Mouse (Mus musculus) cerebellum, adult (tissue): ENCODE results near the gene Nebl.

Experiments used
- ATAC-seq: cut with Nextera tagmentation; 2 replicates; pipeline ENCODE4 v1.9.2; 2017; ENCODE audit warnings: mild to moderate bottlenecking, moderate library complexity, mixed read lengths; ENCODE audit not compliant: insufficient number of reproducible peaks, low FRiP score, low TSS enrichment

Nebl gene

GRCm38 (mm10) chr2:17711216-17711615 lies 20.0 kb downstream of the Nebl start:
- no peak for ATAC-seq

GRCm38 (mm10) chr2:17710083-17710482 lies 21.2 kb downstream of the Nebl start:
- ATAC-seq = peak; percentile 32; the same call in 1 of the 2 replicates

- no peak for ATAC-seq
Observed at GRCm38 (mm10) chr2:17705964-17706363, 25.3 kb downstream of the Nebl start.

GRCm38 (mm10) chr2:17705426-17705825 lies 25.8 kb downstream of the Nebl start:
- ATAC-seq = no peak

GRCm38 (mm10) chr2:17703170-17703512 lies 28.1 kb downstream of the Nebl start:
- ATAC-seq = no peak

GRCm38 (mm10) chr2:17702481-17703169 lies 28.6 kb downstream of the Nebl start:
- no peak for ATAC-seq

GRCm38 (mm10) chr2:17698161-17699087 lies 32.8 kb downstream of the Nebl start:
- ATAC-seq = no peak; the same call in 1 of the 2 replicates

GRCm38 (mm10) chr2:17692926-17693325 lies 38.3 kb downstream of the Nebl start:
- no peak for ATAC-seq

GRCm38 (mm10) chr2:17690264-17690663 lies 41.0 kb downstream of the Nebl start:
- no peak for ATAC-seq

GRCm38 (mm10) chr2:17687141-17687540 lies 44.1 kb downstream of the Nebl start:
- ATAC-seq = no peak

GRCm38 (mm10) chr2:17683326-17684040 lies 47.8 kb downstream of the Nebl start:
- peak; percentile 98 for ATAC-seq

- ATAC-seq = no peak
Observed at GRCm38 (mm10) chr2:17672156-17672555, 59.1 kb downstream of the Nebl start.

GRCm38 (mm10) chr2:17671566-17671965 lies 59.7 kb downstream of the Nebl start:
- no peak for ATAC-seq

- ATAC-seq = no peak
Observed at GRCm38 (mm10) chr2:17669953-17670352, 61.3 kb downstream of the Nebl start.

- no peak for ATAC-seq
Observed at GRCm38 (mm10) chr2:17669000-17669399, 62.3 kb downstream of the Nebl start.

GRCm38 (mm10) chr2:17658176-17658575 lies 73.1 kb downstream of the Nebl start:
- no peak for ATAC-seq

- ATAC-seq = peak; percentile 96
Observed at GRCm38 (mm10) chr2:17650147-17650834, 81.0 kb downstream of the Nebl start.

GRCm38 (mm10) chr2:17649728-17650127 lies 81.5 kb downstream of the Nebl start:
- ATAC-seq = no peak

- ATAC-seq = peak; percentile 70
Observed at GRCm38 (mm10) chr2:17644282-17645262, 86.7 kb downstream of the Nebl start.
